Mouse (Mus musculus) heart, adult 8-10 months (tissue): Measurements from ENCODE around the gene Mettl23. TPM values are rescaled to one million over a fixed set of nuclear protein-coding genes. Genes with fewer than 3 reads are reported as not detected.
A peak's percentile ranks its signal among the peaks of the same experiment; 100 is the strongest.
"Not testable (repeated sequence)": the region's sequence is repeated elsewhere in the genome, so short reads cannot be mapped to it uniquely, and the experiment has no call there.

Experiments used
- DNase-seq: peaks from one replicate; pipeline ENCODE4 v3.0.0; 2022; ENCODE audit warnings: low spot score
- total RNA-seq, 4 experiments: library from RNA; stranded (reverse); gene quantifications; 2 replicates each; pipeline ENCODE4 v1.2.4; 2022

Gene Mettl23
- total RNA-seq, 4 experiments from 2014 or later: 36.9 to 38.6 (median 38.1) TPM

- no peak for DNase-seq
Measured at GRCm38 (mm10) chr11:116847187-116848085, 4.4 kb downstream of the Mettl23 start.

- DNase-seq: no peak
Measured at GRCm38 (mm10) chr11:116848086-116848876, 5.2 kb downstream of the Mettl23 start.

GRCm38 (mm10) chr11:116848877-116849178 is 5.8 kb downstream of the Mettl23 start:
- DNase-seq: not testable (repeated sequence)

GRCm38 (mm10) chr11:116849587-116849986 is 6.5 kb downstream of the Mettl23 start:
- DNase-seq: no peak

GRCm38 (mm10) chr11:116850085-116850484 is 7.0 kb downstream of the Mettl23 start:
- no peak for DNase-seq

GRCm38 (mm10) chr11:116850833-116851477 is 7.9 kb downstream of the Mettl23 start:
- DNase-seq: no peak

- peak; percentile 33 for DNase-seq
Measured at GRCm38 (mm10) chr11:116851576-116852290, 8.7 kb downstream of the Mettl23 start.

- peak; percentile 55 for DNase-seq
Measured at GRCm38 (mm10) chr11:116852291-116852890, 9.3 kb downstream of the Mettl23 start, which contains the start of gene Mfsd11. Mfsd11 (plus strand) TSS chr11:116852440.

GRCm38 (mm10) chr11:116852891-116853511 is 9.9 kb downstream of the Mettl23 start, which contains the start of gene Srsf2:
Srsf2 (minus strand) TSS chr11:116853094.
- peak; percentile 95 for DNase-seq

GRCm38 (mm10) chr11:116853512-116853928 is 10.4 kb downstream of the Mettl23 start:
- peak; percentile 96 for DNase-seq

GRCm38 (mm10) chr11:116854279-116854678 is 11.2 kb downstream of the Mettl23 start:
- no peak for DNase-seq

- DNase-seq: no peak
Measured at GRCm38 (mm10) chr11:116857183-116857850, 14.2 kb downstream of the Mettl23 start.

- DNase-seq: peak; percentile 42
Measured at GRCm38 (mm10) chr11:116864444-116864843, 21.4 kb downstream of the Mettl23 start.

GRCm38 (mm10) chr11:116865945-116866585 is 23.0 kb downstream of the Mettl23 start:
- DNase-seq: no peak

GRCm38 (mm10) chr11:116868129-116868528 is 25.1 kb downstream of the Mettl23 start:
- peak; percentile 83 for DNase-seq

- DNase-seq: no peak
Measured at GRCm38 (mm10) chr11:116869223-116869622, 26.1 kb downstream of the Mettl23 start.

- no peak for DNase-seq
Measured at GRCm38 (mm10) chr11:116869641-116870040, 26.6 kb downstream of the Mettl23 start.

- DNase-seq: no peak
Measured at GRCm38 (mm10) chr11:116871538-116871937, 28.5 kb downstream of the Mettl23 start.

GRCm38 (mm10) chr11:116873987-116874386 is 30.9 kb downstream of the Mettl23 start:
- DNase-seq: no peak
